Mouse (Mus musculus) fibroblast of lung, adult 2 months (primary cell): ENCODE data around the gene Smg9.

Experiments used
- DNase-seq: peaks from one replicate; pipeline ENCODE4 v3.0.0-alpha.2; 2011; ENCODE audit warnings: low read depth

Smg9 gene

DNA sequence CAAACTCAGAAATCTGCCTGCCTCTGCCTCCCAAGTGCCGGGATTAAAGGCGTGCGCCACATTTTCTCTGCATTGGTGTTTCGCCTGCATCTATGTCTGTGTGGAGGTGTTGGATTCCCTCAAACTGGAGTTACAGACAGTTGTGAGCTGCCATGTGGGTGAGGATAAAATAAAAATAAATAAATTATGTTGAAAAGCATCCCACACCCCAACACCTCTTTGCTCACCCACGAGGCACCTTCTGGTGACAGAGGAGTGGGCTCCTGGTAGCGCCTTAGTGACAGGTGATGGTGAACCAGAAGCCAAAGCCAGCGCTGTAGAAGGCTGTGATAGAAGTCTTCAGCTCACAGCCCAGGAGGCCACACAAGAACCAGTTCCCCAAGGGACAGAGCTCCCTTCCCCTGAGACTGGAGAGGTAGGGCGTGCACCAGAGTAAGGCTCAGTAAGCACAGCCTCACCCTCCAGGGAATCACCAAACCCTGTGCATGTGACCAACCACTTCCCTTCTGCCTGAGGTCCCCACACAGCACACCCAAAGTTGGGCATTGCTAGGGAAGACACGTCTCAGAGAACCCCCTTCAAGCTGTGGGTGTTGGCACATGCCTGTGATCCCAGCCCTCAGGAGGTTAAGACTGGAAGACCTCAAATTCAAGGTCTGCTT is 46.0 kb downstream of the Smg9 start:
- DNase-seq: no peak

DNA sequence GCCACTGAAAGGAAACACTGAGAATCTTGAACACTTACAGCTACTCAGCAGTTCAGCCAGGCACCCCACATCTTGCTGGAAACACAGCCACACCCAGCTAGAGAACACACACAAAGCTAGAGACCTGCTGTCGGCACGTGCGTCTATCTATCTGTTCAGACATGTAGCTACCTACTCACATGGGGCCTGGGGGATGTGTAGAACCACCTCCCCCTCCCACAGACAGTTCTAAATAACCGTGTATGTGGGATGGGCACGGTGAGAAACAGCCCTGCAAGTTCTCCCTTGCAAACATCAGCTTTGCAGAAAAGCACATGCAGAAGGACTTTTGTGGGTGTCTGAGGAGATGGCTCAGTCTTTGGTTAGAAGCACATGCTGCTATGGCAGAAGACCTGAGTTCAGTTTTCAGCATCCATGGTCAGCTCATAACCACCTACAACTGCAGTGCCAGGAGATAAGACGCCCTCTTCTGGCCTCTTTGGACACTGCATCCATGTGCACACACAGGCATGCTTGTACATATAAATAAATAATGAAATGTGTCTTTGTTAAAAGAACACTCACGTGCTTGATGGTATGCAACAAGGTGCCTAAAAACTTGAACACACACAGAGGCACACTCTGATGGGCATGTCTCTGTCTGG is 47.4 kb downstream of the Smg9 start:
- DNase-seq: no peak

DNA sequence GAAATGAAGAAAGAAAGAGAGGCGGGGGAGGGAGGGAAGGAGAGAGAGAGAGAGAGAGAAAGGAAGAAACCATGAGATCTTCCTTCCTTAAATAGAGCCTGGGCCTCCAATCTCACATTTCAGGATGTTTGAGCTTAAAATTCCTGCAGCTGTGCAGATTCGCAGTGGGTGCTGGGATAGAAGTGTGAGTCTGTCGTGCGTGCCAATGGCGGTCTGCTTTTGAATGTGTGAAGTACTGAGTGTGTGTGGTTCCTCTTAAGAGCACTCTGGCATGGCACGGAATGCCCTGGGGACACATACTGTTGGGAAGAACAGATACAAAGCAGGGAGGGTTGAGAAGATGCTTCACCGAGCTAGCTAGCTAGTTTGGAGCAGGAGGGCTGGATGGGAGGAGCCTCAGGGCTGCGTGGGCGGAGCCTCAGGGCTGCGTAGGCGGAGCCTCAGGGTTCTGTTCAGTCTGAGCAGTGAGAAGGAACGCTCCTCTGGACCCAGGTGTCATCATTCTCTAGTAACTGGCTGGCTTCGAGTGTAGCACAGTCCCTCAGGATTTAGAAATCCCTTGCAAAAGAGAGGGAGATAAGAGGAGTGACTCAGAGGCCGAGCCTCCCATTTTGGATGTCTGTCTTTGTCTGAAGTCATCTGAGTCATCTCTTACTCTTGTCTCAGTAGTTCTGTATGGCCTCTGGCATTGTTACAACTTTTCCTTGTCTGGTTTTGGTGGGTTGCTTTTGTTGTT is 49.5 kb downstream of the Smg9 start:
- no peak for DNase-seq

DNA sequence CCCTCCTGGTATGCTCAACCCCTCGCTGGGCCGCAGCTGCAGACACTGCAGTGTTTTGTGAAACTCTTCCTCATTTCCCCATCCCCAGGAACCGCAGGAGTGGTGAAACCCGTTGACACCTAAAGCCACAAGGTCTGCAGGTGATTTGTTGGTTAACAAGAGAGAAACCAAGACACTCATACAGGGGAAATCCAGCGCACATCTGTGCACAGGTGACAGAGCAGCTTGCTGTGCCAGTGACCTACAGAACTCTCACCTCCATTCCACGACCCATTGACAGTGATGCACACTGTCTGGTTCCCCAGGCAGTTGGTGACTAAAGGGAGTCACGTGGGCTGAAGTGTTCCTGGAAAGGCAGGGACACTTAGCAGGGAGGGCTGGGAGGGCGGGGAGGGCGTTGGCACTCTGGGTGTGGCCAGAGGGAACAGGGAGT is 51.2 kb downstream of the Smg9 start:
- no peak for DNase-seq

DNA sequence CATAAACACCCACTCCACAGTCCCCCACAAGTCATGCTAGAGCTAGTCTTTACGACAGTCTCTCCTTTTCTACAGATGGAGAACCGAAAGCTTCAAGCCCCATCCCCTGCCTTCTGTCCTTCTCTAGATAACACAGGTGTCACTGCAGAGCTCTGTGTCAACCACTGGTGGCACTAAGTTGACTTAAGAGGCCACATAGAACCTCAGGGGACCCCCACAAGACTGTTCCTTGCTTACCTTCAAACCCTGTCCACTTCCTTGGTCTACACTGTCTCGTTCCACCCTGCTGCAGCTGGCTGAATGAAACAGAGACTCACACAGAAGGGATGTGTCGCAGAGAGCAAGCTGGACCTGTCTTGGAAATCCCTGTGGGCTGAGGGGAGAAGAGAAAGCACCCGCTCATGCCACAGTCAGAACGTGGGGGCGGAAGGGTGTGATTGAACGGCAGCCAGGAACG is 52.5 kb downstream of the Smg9 start, which contains the start of gene Irgc1:
Gene Irgc1, minus strand, starts transcription at position 443 of the 457 bp plus-strand sequence.
- DNase-seq: no peak

DNA sequence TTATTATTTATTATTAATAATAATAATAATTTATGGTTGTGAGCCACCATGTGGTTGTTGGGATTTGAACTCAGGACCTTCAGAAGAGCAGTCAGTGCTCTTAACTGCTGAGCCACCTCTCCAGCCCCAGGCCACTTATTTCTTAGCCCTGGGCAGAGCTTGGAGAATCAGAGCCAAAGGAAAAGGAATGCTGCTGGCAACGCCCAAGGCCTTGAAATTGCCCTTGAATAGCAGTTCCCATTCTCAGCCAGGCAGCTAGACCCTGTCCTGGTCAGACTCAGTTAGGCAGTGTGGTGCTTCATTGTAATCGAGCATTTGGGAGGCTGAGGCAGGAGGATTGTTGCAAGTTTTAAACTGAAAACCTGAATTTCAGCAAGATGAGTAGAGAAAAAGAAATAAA is 54.8 kb downstream of the Smg9 start:
- DNase-seq: no peak

DNA sequence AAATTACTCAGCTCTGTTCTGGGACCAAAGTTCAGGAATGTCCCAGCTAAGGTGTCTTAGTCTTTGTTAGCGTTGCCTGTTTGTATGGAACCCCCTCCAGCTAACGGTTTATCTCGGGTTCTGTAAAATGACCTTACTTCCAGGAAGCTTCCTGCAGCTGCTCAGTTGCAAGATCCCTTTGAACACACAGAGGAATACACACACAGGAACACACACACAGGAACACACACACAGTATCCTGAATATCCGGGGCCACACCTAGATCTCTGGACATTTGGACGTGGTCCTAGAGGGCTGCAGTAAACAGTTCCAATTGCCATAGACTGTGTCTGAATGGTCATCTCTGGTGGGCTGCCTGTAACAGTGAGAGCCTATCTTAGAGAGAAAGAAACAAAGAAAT is 56.3 kb downstream of the Smg9 start:
- DNase-seq: no peak

DNA sequence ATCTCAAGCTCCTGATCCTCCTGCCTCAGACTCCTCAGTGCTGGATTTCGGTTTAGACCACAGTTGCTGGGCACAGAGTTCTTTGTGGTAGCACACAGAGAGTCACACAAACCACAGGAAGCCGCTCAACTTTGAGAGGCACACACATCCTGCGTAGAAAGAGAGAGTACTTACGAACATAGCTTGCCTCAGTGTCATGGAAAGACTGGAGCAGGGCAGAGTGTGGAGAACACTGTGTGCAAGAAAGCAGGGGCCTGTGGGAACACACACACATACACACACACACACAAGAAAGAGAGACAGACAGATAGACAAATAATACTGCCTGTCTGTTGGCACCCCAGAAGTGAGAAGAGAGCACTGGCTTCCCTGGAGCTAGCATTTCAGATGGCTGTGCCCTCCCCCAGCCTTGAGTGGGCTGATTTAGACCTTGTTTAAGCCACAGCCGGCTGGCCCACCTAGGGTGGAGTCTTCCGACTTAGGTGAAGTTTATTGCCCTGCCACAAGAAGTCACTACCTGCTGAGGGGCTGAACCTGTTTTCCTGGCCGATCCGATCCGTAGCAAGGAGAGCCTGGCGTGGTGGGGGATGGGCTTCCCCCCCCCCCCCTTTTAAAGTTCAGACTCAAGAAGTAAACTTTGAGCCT is 58.4 kb downstream of the Smg9 start:
- DNase-seq: no peak

DNA sequence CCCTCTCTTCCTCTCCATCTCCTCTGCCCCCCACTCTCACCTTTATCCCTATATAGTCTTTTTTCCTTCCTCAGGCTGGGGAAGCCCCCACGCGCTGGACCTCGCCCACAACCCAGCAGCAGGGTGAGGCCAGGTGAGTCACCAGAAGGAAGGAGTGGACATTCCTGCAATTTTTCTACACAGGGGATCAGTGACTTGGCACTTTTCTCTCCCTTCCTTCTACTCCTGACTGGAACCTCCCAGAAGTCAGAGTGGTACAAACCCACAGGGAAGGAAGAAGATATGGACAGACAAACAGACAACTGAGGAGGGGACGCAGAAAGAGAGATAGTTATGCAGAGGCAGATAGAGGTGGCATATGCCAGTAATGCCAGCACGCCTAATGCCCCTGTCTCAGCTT is 60.0 kb downstream of the Smg9 start:
- DNase-seq: no peak

DNA sequence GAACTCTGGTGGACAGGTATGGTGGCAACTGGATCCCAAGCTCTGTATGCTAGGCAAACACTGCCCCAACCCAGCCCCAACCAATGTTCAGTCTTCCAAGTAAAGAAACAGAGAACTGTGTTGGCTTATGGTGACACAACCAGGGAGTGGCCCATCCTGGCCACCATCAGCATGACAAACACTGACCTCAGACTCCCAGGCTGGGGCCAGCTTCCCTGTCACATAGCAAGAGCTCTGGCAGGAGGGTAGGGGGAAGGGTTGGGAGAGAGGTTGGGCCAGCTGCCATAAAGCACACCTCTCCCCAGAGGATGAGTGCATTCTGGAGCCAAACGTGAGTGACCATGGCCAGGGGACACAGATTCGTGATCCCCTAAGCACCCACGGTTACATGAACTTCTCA is 60.4 kb downstream of the Smg9 start:
- DNase-seq: no peak

DNA sequence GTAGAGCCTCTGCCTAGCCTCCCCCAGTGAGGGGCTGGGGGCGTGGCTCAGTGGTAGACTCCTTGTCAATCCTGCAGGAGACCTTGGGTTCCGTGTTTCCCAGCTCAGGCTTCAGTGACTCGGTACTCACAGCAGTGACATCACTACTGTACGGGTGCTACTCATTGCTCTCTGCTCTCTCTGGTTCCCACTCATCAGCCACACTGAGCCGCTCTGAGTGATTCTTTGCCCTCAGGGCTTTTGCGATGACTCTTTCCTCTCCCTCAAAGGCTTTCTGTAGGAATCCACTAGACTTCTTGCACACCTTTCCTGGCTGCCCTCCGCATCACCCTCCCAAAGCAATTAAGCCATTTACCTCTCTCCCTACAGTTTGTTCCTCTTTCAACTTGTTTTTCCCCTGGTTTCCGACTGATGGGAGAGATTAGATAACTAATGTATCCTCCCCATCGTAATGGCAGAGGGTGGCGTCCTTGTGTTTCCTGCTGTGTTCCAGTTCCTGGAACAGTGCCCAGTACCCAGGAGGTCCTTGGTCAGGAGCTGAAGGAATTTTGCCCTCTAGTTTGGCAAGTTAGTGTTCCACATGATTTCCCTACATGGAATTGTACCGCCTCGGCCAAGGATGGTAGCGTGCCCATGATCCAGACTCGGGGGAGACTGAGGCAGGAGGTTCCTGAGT is 62.1 kb downstream of the Smg9 start:
- no peak for DNase-seq

DNA sequence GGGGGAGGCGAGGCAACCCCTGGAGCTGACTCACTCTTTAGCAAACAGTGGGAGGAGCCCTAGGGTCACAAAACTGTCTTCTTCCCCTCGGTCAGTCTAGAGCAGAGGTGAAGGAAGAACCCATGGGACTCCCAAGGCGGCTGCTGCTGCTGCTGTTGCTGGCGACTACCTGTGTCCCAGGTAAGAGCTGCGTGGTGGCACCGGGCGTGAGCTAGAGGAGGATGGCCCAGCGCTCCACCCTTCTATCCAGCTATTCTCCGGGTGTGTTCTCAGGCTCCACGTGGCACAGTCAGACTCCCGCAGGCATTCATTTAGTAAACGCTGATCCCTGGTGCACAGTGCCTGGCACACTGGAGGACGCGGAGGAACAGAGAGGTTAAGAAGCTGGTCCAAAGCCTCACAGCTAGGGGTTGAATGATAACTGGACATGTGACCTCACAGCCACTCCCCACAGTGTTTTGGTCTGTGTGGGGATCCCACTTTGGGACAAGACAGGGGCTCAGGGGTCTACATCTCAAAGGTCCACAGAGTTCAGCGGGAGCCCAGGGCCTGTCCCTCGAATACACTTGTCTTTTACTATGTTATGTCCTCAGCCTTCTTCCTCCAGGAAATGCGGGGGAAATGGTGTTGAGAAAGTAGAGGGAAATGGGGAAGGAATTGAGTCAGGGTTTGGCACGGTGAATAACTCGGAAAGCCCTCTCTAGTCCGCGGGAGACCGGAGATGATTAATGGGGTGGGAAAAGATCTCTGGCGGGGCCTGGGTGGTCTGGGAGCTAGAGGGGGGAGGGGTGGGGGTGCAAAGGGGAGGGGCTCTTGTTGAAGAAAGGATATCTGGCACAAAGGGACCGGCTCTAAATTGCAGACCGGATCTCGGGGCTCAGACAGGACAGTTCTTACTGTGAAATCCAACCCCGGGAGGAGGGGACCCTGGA is 63.2 kb downstream of the Smg9 start, which contains the start of gene Plaur:
Gene Plaur, plus strand, starts transcription at position 97 of the 932 bp plus-strand sequence.
- DNase-seq: no peak

DNA sequence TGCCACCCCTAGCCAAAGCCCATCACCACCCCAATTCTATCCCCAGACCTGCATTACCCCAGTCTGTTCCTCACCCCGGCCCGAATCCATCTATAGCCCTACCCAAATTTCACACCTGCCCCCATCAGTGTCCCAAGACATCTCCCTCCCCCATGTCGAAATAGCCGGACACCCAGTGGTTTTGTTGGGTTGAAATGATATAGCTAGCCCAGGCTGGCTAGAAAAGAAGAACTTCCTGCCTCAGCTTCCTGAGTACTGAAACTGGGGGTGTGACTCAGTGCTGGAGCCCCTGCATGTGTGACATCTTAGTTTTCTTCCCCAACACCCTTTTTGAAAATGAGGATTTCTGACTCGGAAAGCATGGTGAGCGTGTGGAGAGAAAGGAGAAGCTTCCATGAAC is 67.4 kb downstream of the Smg9 start:
- no peak for DNase-seq

DNA sequence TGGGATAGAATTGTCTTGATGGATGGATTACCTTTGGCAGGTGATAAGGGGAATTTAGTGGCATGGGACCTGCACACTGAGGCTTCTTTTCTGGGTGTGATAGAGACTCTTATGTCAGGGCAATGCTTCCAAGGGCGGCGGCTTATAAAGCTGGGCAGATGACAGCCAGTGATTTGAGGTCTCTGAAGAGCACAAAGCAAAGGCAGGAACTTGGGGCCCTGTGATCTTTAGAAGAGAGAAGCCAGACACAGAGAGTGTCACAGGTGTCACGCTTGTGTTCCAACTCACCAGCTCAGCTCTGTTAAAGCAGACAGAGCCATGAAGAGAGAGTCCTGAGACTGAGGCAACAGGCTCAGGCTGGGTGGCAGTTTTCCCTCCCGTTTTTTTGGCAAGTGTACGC is 68.5 kb downstream of the Smg9 start:
- no peak for DNase-seq

DNA sequence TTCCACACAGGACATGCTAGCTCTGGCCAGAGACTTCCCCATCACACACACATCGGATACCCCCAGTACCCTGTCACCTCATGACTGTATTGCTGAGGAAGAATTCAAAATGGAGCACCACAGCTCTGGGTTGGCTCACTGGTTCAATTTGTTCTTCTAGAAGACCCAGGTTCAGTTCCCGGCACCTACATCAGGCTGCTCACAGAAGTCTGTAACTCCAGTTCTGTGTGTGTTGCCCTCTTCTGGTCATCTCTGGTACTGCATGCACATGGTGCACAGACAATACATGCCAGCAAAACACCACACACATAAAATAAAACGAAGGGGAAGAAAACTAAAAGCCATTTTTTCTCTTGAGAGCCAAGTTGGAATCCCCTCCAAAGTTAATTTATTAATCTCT is 69.7 kb downstream of the Smg9 start:
- no peak for DNase-seq

DNA sequence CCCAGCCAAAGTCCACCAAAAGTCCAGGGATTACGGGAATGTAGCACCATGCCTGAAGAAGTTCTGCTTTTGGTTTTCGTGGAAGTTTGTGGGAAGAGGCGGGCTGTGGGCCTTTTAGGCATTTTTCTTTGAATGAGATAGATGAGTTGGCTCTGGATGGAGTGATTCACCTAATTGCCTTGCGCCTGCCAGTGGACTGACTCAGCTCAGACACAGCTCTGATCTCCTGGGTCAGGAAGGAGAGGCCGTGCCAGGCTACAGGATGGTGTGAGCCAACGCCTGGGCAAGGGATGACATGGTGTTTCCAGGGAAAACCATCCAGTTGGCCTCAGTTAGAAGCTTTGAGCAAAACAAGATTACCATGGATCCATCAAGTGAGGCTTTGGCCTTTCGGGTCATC is 70.9 kb downstream of the Smg9 start:
- peak; percentile 93 for DNase-seq
